Comparison of ENCODE assay signal across 8 mouse cellular contexts in the genomic region with DNA sequence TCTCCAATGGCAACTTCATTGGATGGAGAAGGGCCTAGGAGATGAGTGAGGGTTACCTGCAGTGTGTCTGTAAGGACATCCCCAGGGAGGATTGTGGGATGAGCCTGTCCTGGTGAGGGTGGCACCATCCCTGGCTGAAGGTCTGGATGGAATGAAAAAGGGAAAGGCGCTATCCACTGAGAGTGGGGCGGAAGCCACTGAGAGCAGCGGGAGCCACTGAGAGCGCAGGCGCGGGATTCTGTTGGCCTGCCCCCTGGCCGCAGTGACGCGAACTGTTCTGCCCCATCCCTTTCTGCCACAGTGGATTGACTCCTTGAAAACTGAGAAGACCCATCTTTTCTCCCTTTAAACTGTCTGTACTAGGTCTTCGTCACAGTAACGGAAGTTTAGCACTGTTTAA.
A peak's percentile ranks its signal among the peaks of the same experiment; 100 is the strongest.
DNase-seq lines count a peak whose midpoint lies in the region; ATAC-seq and TF ChIP-seq lines count a peak whose summit lies in the region.

No protein-coding gene starts in this region.

- no peak; the same call in 1 of the 2 replicates for ATAC-seq in intestine, embryonic 14.5 days (replicated peaks; ENCODE audit: low FRiP score, low TSS enrichment, low read depth)
- ATAC-seq in intestine, embryonic 15.5 days = no peak
- ATAC-seq in forebrain, postnatal 0 days = peak; percentile 40

- H3K36me3 ChIP-seq in intestine, embryonic 14.5 days (ENCODE audit: control insufficient read depth, insufficient read depth, low read length) = no peaks in the 10 kb centered on the region
- H3K36me3 ChIP-seq in intestine, embryonic 15.5 days = no peaks in the 10 kb centered on the region
- no peaks in the 10 kb centered on the region for H3K36me3 ChIP-seq in forebrain, postnatal 0 days (ENCODE audit: insufficient read depth)

- TF ChIP-seq CTCF in forebrain, postnatal 0 days (IDR thresholded peaks at IDR 0.05; ENCODE audit: low read depth) = peak; percentile 46; the same call in 1 of the 2 replicates

- no peak overlapping the region for H3K4me3 ChIP-seq in intestine, embryonic 14.5 days (ENCODE audit: low read depth, low read length)
- no peak overlapping the region for H3K4me3 ChIP-seq in intestine, embryonic 15.5 days (replicated peaks)
- H3K4me3 ChIP-seq in forebrain, postnatal 0 days (ENCODE audit: low read depth, low read length) = no peak overlapping the region

- H3K9ac ChIP-seq in intestine, embryonic 14.5 days (ENCODE audit: low read length) = no peak overlapping the region
- no peak overlapping the region for H3K9ac ChIP-seq in intestine, embryonic 15.5 days
- no peak overlapping the region for H3K9ac ChIP-seq in forebrain, postnatal 0 days

- intact Hi-C loops in left cerebral cortex, postnatal 14 days (cut with DNase I) = no loop called here
- intact Hi-C loops in gastrocnemius, postnatal 36 days (cut with DNase I) = no loop called here

- H3K4me1 ChIP-seq in intestine, embryonic 14.5 days (replicated peaks; ENCODE audit: control insufficient read depth, insufficient read depth, low read length) = no peaks in the 10 kb centered on the region
- no peaks in the 10 kb centered on the region for H3K4me1 ChIP-seq in intestine, embryonic 15.5 days (replicated peaks)
- peaks cover 11% of the 10 kb centered on the region; the same call in 1 of the 2 replicates for H3K4me1 ChIP-seq in forebrain, postnatal 0 days (ENCODE audit: insufficient read depth)

- no peaks in the 10 kb centered on the region for H3K9me3 ChIP-seq in intestine, embryonic 14.5 days (ENCODE audit: control insufficient read depth, low read length)
- no peaks in the 10 kb centered on the region for H3K9me3 ChIP-seq in intestine, embryonic 15.5 days
- no peaks in the 10 kb centered on the region for H3K9me3 ChIP-seq in forebrain, postnatal 0 days (ENCODE audit: low read length)

- peak overlapping the region; percentile 2; the same call in 1 of the 2 replicates for H3K4me2 ChIP-seq in intestine, embryonic 14.5 days (ENCODE audit: low read length)
- H3K4me2 ChIP-seq in intestine, embryonic 15.5 days (replicated peaks) = no peak overlapping the region
- no peak overlapping the region; the same call in 1 of the 2 replicates for H3K4me2 ChIP-seq in forebrain, postnatal 0 days (ENCODE audit: low read depth)

- no peak overlapping the region for H3K27ac ChIP-seq in intestine, embryonic 14.5 days (ENCODE audit: low read depth)
- no peak overlapping the region for H3K27ac ChIP-seq in intestine, embryonic 15.5 days
- no peak overlapping the region for H3K27ac ChIP-seq in forebrain, postnatal 0 days (ENCODE audit: low read depth, low read length)

- H3K27me3 ChIP-seq in intestine, embryonic 14.5 days (replicated peaks; ENCODE audit: control insufficient read depth, insufficient read depth, low read length) = no peaks in the 10 kb centered on the region
- H3K27me3 ChIP-seq in intestine, embryonic 15.5 days (replicated peaks) = no peaks in the 10 kb centered on the region
- H3K27me3 ChIP-seq in forebrain, postnatal 0 days (ENCODE audit: insufficient read depth, low read length) = no peaks in the 10 kb centered on the region

- DNase-seq in intestine, embryonic 14.5 days (ENCODE audit: low spot score) = no peak
- DNase-seq in embryo, embryonic 10.5 days (ENCODE audit: low spot score) = peak; percentile 78
- peak; percentile 34 for DNase-seq in forebrain, postnatal 0 days
- peak; percentile 69 for DNase-seq in mesoderm, embryonic 11.5 days (ENCODE audit: low read depth, low spot score)
- DNase-seq in Muller cell, postnatal 12 days (ENCODE audit: inconsistent ontology term) = no peak
- DNase-seq in left cerebral cortex, postnatal 14 days (ENCODE audit: low spot score in 2 of 2) = no peak
- DNase-seq in gastrocnemius, postnatal 36 days = no peak

- 25% methylated on average over 11 of the region's 11 CpGs for WGBS in intestine, embryonic 14.5 days
- WGBS in intestine, embryonic 15.5 days = 33% methylated on average over 11 of the region's 11 CpGs
- 25% methylated on average over 11 of the region's 11 CpGs for WGBS in forebrain, postnatal 0 days

Comparison
In these comparisons a context has a peak if more than half of its experiments do, and no peak if none do; other contexts are left out.
1. DNase-seq: peak in embryo, embryonic 10.5 days (single experiment), forebrain, postnatal 0 days (single experiment) and mesoderm, embryonic 11.5 days (single experiment); none in intestine, embryonic 14.5 days (single experiment), Muller cell, postnatal 12 days (single experiment), left cerebral cortex, postnatal 14 days (0 of 2) and gastrocnemius, postnatal 36 days (0 of 2).